Mouse (Mus musculus): ENCODE results near the gene Tdp1. TPM values are rescaled to one million over a fixed set of nuclear protein-coding genes. Genes with fewer than 3 reads are reported as not detected.

Gene Tdp1
- total RNA-seq, 2 experiments from 2014 or later = 34.9 to 36.4 TPM

- no peak for DNase-seq (ENCODE audit: low spot score in 2 of 2)
These were observed 13.5 kb downstream of the Tdp1 start for GRCm38 (mm10) chr12:99897846-99898245.

GRCm38 (mm10) chr12:99898248-99898870 is 14.0 kb downstream of the Tdp1 start:
- DNase-seq (ENCODE audit: low spot score in 2 of 2) = no peak

- DNase-seq (ENCODE audit: low spot score in 2 of 2) = no peak
These were observed 15.7 kb downstream of the Tdp1 start for GRCm38 (mm10) chr12:99899991-99900390.

- DNase-seq (ENCODE audit: low spot score in 2 of 2) = no peak
These were observed 17.9 kb downstream of the Tdp1 start for GRCm38 (mm10) chr12:99901973-99902866.

GRCm38 (mm10) chr12:99902867-99903370 is 18.6 kb downstream of the Tdp1 start:
- DNase-seq (ENCODE audit: low spot score in 2 of 2) = no peak

GRCm38 (mm10) chr12:99904537-99904936 is 20.2 kb downstream of the Tdp1 start:
- no peak for DNase-seq (ENCODE audit: low spot score in 2 of 2)

- no peak for DNase-seq (ENCODE audit: low spot score in 2 of 2)
These were observed 27.1 kb downstream of the Tdp1 start for GRCm38 (mm10) chr12:99911466-99911865.

- no peak for DNase-seq (ENCODE audit: low spot score in 2 of 2)
These were observed 33.6 kb downstream of the Tdp1 start for GRCm38 (mm10) chr12:99917800-99918427.

GRCm38 (mm10) chr12:99919636-99920035 is 35.3 kb downstream of the Tdp1 start:
- no peak for DNase-seq (ENCODE audit: low spot score in 2 of 2)

- DNase-seq (ENCODE audit: low spot score in 2 of 2) = no peak
These were observed 36.7 kb downstream of the Tdp1 start for GRCm38 (mm10) chr12:99921045-99921444.

- DNase-seq (ENCODE audit: low spot score in 2 of 2) = no peak
These were observed 38.9 kb downstream of the Tdp1 start for GRCm38 (mm10) chr12:99923131-99923606.

GRCm38 (mm10) chr12:99923703-99924102 is 39.4 kb downstream of the Tdp1 start:
- DNase-seq (ENCODE audit: low spot score in 2 of 2) = no peak

GRCm38 (mm10) chr12:99928311-99928710 is 44.0 kb downstream of the Tdp1 start:
- no peak for DNase-seq (ENCODE audit: low spot score in 2 of 2)

GRCm38 (mm10) chr12:99929160-99929559 is 44.8 kb downstream of the Tdp1 start:
- DNase-seq (ENCODE audit: low spot score in 2 of 2) = no peak

- no peak for DNase-seq (ENCODE audit: low spot score in 2 of 2)
These were observed 47.9 kb downstream of the Tdp1 start for GRCm38 (mm10) chr12:99932245-99932644.

GRCm38 (mm10) chr12:99933630-99934029 is 49.3 kb downstream of the Tdp1 start:
- no peak for DNase-seq (ENCODE audit: low spot score in 2 of 2)

GRCm38 (mm10) chr12:99935403-99935802 is 51.1 kb downstream of the Tdp1 start:
- DNase-seq (ENCODE audit: low spot score in 2 of 2) = no peak

- DNase-seq (ENCODE audit: low spot score in 2 of 2) = no peak
These were observed 54.2 kb downstream of the Tdp1 start for GRCm38 (mm10) chr12:99938476-99938875.

GRCm38 (mm10) chr12:99939179-99939578 is 54.9 kb downstream of the Tdp1 start:
- DNase-seq (ENCODE audit: low spot score in 2 of 2) = no peak

- no peak for DNase-seq (ENCODE audit: low spot score in 2 of 2)
These were observed 56.4 kb downstream of the Tdp1 start for GRCm38 (mm10) chr12:99940704-99941103.

GRCm38 (mm10) chr12:99942441-99942840 is 58.1 kb downstream of the Tdp1 start:
- DNase-seq (ENCODE audit: low spot score in 2 of 2) = no peak

- DNase-seq (ENCODE audit: low spot score in 2 of 2) = peak; percentile 81 to 83
These were observed 68.6 kb downstream of the Tdp1 start for GRCm38 (mm10) chr12:99952928-99953327.

Data from layer of hippocampus, postnatal 10 days (tissue).